Mouse (Mus musculus) erythroblast, adult 5-6 weeks (primary cell): ENCODE data around the gene Mutyh. TPM values are rescaled to one million over a fixed set of nuclear protein-coding genes. Genes with fewer than 3 reads are reported as not detected.
"Not testable (repeated sequence)": the region's sequence is repeated elsewhere in the genome, so short reads cannot be mapped to it uniquely, and the experiment has no call there.

ENCODE experiments used
- ATAC-seq: replicated peaks from 2 replicates; pipeline ENCODE4 v1.8.0; 2016; ENCODE audit warnings: moderate number of reproducible peaks, mild to moderate bottlenecking, moderate TSS enrichment, inconsistent platforms; ENCODE audit not compliant: poor library complexity, low FRiP score, severe bottlenecking
- total RNA-seq, 2 experiments: library from RNA; stranded (forward) in 1 of 2; stranded (reverse) in 1 of 2; fragments of 150-400 nt in 1 of 2; fragments of 200-764, 138-1000 nt in 1 of 2; gene quantifications; 2 replicates each; pipeline versions ENCODE4 v1.2.3 to v1.2.4; 2015 to 2017; ENCODE audit warnings: low replicate concordance in 2 of 2

Mutyh gene
- total RNA-seq, 2 experiments from 2014 or later = 0.43 to 0.58 TPM

GRCm38 (mm10) chr4:116819968-116820901, 12.7 kb downstream of the Mutyh start:
- ATAC-seq = no peak

DNA sequence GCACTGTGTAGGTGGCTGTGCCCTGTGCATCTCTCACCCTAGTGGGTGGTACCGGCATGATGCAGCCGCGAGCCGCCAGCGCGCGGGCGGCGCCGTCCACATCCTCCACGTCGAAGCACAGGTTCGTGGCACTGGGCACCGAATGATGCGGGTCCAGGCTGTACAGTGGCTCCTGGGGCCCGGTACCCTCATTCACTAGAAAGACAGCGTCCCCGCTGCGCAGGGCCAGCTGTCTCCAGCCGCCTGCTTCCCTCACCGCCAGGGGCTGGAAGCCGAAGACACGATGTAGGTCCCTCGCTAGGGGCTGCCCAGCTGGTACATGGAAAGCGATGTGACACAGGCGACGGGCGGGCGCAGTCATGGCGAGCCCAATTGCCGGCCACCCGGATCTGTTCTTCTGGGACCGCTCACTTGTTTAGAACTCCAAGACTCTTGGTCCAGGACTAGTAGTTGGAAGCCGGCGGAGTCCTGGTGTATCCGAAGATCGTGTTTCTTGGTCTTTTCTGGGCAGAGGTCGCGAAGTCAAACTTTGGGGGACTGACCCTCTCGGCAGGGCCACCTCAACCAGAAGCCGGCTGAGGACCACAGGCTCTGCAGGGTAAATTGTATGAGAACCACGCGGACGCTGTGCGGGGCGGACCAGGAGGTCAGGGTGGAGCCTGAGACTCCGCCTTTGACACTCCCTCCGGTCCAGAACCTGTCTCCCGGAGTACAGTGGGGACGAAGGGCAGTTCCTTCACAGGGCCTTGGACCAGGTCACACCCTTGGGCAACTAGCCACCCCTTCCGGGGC, 13.6 kb downstream of the Mutyh start:
- ATAC-seq = peak; percentile 82

DNA sequence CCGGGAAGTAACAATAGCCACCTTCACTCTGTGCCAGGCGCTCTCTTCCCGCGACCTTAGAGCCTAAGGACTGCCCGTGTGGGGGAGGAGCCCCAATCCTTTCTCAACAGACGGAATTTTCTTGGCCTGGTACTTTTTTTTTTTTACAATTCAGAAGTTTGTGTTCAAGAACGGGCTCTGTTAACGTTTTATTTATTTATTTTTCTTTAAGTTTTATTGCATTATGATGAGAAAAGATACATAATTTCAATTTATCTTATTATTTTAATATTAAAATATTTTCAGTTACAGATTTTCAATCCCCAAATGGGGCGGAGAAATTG, 14.1 kb downstream of the Mutyh start, which contains the start of gene Hpdl:
Hpdl (minus strand) TSS at position 14 of the 323 bp plus-strand sequence.
- ATAC-seq = no peak

GRCm38 (mm10) chr4:116824541-116825004, 17.1 kb downstream of the Mutyh start:
- peak; percentile 34; the same call in 1 of the 2 replicates for ATAC-seq

DNA sequence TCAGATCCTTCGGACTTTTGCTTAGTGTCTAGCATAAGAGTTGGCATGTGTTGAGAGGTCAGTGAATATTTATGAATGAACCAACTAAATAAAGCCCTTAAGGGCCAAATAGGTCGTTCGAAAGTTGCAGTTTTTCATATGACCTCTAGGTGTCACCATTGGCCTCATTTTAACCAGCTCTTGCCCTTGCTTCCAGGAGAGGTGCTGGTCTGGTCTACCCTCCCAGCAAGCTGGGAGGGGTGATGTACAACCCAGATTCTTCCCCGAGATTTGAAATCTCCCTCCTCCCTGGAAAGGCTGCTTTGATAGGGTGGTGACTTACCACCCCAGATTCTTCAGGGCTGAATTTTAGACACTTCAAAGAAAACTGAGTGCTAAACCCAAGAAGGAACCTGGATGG, 20.3 kb downstream of the Mutyh start:
- peak; percentile 78 for ATAC-seq

- no peak for ATAC-seq
Measured at GRCm38 (mm10) chr4:116829364-116830069, 22.0 kb downstream of the Mutyh start.

- no peak for ATAC-seq
Measured at GRCm38 (mm10) chr4:116830070-116830368, 22.5 kb downstream of the Mutyh start.

- ATAC-seq = no peak
Measured at GRCm38 (mm10) chr4:116838999-116839398, 31.5 kb downstream of the Mutyh start.

DNA sequence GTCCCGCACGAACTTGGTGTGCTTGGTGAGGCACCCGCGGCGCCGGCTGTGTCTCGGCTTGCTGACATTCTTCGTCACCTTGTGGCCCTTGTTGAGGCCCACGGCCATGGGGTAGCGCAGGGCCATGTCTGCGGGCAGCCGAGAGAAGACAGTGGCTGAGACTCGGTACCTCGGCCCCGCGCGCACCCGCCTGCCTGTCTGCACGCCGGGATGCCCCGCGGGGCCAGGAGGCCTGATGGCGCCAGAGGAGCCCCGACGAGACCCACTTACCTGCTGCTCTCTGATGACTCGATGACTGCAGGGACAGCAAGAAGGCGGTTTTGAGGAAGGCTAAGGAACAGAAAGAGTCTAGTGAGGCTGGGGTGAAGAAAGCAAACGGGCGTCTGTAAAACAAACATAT, 32.6 kb downstream of the Mutyh start:
- not testable (repeated sequence) for ATAC-seq

GRCm38 (mm10) chr4:116840841-116841240, 33.3 kb downstream of the Mutyh start:
- ATAC-seq = no peak

GRCm38 (mm10) chr4:116844324-116844723, 36.8 kb downstream of the Mutyh start:
- no peak for ATAC-seq

DNA sequence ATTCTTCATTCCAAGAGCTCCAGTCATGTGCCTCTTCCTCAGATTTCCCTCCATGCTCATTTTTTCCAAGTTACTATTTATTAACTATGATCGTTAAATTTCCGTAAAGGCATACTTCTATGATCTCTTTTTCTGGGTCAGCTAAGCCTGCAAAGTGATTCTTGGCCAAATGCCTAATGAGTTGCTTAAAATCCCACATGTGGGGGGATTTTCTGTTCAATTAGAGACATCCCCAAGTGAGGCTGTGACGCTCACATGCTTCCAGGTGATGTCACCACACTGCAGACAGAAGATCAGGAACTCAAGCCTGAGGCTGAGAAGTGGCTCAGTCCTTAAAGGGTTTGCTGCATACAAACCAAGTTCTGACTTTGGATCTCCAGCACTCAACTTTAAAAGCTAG, 42.4 kb downstream of the Mutyh start:
- ATAC-seq = no peak

DNA sequence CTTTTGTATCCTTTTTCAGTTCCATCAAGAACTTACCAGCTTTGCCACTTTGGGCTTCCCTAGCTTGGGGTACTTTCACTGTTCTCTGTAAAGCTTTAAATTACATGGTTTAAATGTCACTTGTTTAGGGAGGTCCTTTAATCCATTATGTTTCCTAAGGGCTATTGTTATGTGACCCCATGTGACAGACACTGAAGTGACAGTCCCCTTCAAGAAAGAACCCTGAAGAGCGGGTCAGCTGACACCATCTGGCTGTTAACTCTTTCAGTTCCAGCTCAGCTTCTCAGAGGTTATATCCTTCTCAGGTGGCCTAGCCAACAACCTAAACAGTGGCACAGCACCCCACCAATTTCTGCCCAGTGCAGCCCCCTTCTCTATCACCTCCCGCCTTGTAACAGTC, 46.8 kb downstream of the Mutyh start:
- no peak for ATAC-seq

DNA sequence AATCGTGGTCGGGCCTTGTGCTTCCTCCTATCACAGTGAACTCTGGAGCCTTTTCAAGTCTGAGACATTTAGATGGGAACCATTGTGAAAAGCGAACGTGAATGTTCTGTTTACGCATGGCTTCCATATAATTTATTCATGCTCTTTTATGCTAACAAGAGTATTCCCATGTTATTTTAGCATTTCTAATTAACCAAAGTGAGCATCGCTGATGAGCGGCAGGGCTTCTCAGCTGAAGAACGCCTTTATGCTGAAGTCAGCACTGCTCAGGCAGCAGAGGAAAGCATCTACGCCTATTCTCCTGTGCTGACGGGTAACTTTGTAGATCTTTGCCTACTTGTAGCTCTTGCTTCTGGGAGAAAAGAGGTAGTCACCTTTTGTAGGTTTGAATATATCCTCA, 49.7 kb downstream of the Mutyh start:
- ATAC-seq = no peak

- no peak for ATAC-seq
Measured at GRCm38 (mm10) chr4:116859711-116860110, 52.2 kb downstream of the Mutyh start.

GRCm38 (mm10) chr4:116862023-116862422, 54.5 kb downstream of the Mutyh start:
- no peak for ATAC-seq
